Mouse (Mus musculus) limb, embryonic 12.5 days (tissue): Measurements from ENCODE around the gene Olfr1499. TPM values are rescaled to one million over a fixed set of nuclear protein-coding genes. Genes with fewer than 3 reads are reported as not detected.
"Not testable (repeated sequence)": the region's sequence is repeated elsewhere in the genome, so short reads cannot be mapped to it uniquely, and the experiment has no call there.

Source experiments
- ATAC-seq: fragments of 200-750 bp; cut with Nextera tagmentation; 2 replicates; pipeline ENCODE4 v1.8.0; 2017; ENCODE audit warnings: low read depth, moderate TSS enrichment; ENCODE audit not compliant: insufficient number of reproducible peaks, insufficient read depth, low FRiP score, low TSS enrichment
- H3K27ac ChIP-seq: fragments of 300-500 bp; sonication (generic); 2 replicates; pipeline ENCODE4 v1.5.1; 2016; ENCODE audit warnings: mild to moderate bottlenecking, moderate library complexity
- H3K27me3 ChIP-seq: fragments of 300-500 bp; sonication (generic); 2 replicates; pipeline ENCODE4 v1.6.1; 2016; ENCODE audit warnings: mild to moderate bottlenecking, moderate library complexity
- H3K36me3 ChIP-seq: fragments of 300-500 bp; sonication (generic); 2 replicates; pipeline ENCODE4 v1.6.1; 2016; ENCODE audit warnings: mild to moderate bottlenecking, moderate library complexity
- H3K4me1 ChIP-seq: fragments of 300-500 bp; sonication (generic); replicated peaks from 2 replicates; pipeline ENCODE4 v1.6.1; 2016
- H3K4me2 ChIP-seq: fragments of 300-500 bp; sonication (generic); 2 replicates; pipeline ENCODE4 v1.6.1; 2016; ENCODE audit warnings: mild to moderate bottlenecking, moderate library complexity
- H3K4me3 ChIP-seq: fragments of 300-500 bp; sonication (generic); replicated peaks from 2 replicates; pipeline ENCODE4 v1.5.1; 2016; ENCODE audit warnings: mild to moderate bottlenecking
- H3K9ac ChIP-seq: fragments of 300-500 bp; sonication (generic); replicated peaks from 2 replicates; pipeline ENCODE4 v1.6.1; 2016; ENCODE audit warnings: mild to moderate bottlenecking, moderate library complexity
- H3K9me3 ChIP-seq: fragments of 300-500 bp; sonication (generic); 2 replicates; pipeline ENCODE4 v1.6.1; 2016; ENCODE audit warnings: mild to moderate bottlenecking, moderate library complexity
- WGBS: fragments of 180-500 bp; shearing (Covaris S2); methylation state at CpG from one replicate; pipeline ENCODE4 v1.1.7; 2016; 5-methylcytosine and 5-hydroxymethylcytosine counted together
- polyA plus RNA-seq: library from polyadenylated mRNA; unstranded; fragments of >200 nt; fragmentation: Nextera tagmentation; extraction: Ambion mirVana; gene quantifications from 2 replicates; pipeline ENCODE4 v1.2.1, GENCODE M21; 2016

The Olfr1499 gene
- polyA plus RNA-seq = not detected in 2 replicates

DNA sequence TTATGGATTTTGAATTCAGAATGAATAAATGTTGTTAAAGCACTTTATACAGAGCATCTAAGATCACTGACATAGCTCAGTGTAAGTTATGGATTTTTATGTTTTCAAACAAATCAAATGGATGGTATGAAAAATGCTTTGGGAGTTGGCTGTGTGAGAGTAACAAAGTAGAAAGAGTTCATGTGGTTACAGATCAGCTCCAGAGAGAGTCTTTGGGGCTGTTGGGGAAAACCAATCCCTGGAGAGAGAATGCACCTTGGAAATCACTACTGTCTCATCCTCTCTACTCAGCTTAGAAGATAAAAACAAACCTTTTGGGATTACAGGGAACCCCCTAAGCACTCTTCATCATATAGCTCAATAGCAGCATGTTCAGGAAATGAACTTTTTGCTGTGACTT, at the start of gene Olfr1499:
Gene Olfr1499, minus strand, starts transcription at position 101 of the 400 bp plus-strand sequence.
- H3K4me3 ChIP-seq = no peak within 1 kb of the TSS
- no peak for ATAC-seq

DNA sequence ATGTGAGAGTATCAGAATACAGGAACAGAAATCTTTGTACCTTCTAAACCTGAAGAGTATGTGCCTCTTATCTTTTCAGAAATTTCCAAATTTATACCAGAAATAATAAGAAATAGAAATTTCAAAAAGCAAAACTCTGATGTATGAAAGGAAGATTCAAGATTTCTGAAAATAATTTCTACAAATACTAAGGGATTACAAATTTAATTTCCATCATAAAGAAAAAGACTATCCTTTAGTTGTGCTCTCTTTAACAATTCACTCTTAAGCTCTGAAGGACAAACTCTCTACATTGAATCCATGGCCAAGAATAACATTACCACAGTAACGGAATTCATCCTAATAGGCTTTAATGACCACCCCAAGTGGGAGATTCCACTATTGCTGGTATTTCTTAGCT, 42.2 kb upstream of the Olfr1499 start, which contains the start of gene Olfr1502:
Gene Olfr1502, plus strand, starts transcription at position 301 of the 400 bp plus-strand sequence.
- Histone ChIP-seq H3K4me3 (no peak within 1 kb of the TSS), H3K36me3 (no peaks in the 10 kb centered on the region), H3K9ac (no peak within 1 kb of the TSS), H3K4me2 (no peak within 1 kb of the TSS), H3K4me1 (no peaks in the 10 kb centered on the region), H3K27me3 (no peaks in the 10 kb centered on the region), H3K27ac (no peak within 1 kb of the TSS), H3K9me3 (no peaks in the 10 kb centered on the region)
- WGBS = 94% methylated on average over 1 of the region's 1 CpGs
- ATAC-seq = no peak

More for the DNA sequence above, at the start of gene Olfr1499:
- Histone ChIP-seq H3K4me2 (no peak within 1 kb of the TSS), H3K9ac (no peak within 1 kb of the TSS), H3K4me1 (no peaks in the 10 kb centered on the region), H3K36me3 (no peaks in the 10 kb centered on the region), H3K27me3 (no peaks in the 10 kb centered on the region), H3K27ac (no peak within 1 kb of the TSS), H3K9me3 (no peaks in the 10 kb centered on the region)

DNA sequence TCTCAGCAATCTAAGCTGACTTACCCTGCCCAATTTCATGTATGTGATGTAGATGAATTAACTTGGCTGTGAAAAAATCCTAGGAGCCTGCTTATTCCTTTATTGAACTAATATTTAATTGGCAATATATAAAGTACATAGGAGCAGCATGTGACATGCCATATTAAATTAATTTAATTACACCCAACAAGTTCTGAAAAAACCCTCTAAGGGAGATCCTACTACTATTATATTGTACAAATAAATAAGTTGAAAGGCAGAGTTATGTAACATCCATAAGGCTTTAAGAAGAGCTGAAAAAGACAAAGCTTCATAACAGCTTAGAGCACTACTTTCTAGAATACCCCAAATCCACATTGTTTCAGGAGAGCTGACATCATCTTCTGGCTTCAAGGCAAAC, 31.3 kb upstream of the Olfr1499 start, which contains the start of gene Olfr1501:
Gene Olfr1501, minus strand, starts transcription at position 101 of the 400 bp plus-strand sequence.
- not testable (repeated sequence) for H3K4me2 ChIP-seq, H3K36me3 ChIP-seq, ATAC-seq, H3K9ac ChIP-seq, H3K9me3 ChIP-seq, H3K27ac ChIP-seq, H3K4me3 ChIP-seq, H3K4me1 ChIP-seq, H3K27me3 ChIP-seq

DNA sequence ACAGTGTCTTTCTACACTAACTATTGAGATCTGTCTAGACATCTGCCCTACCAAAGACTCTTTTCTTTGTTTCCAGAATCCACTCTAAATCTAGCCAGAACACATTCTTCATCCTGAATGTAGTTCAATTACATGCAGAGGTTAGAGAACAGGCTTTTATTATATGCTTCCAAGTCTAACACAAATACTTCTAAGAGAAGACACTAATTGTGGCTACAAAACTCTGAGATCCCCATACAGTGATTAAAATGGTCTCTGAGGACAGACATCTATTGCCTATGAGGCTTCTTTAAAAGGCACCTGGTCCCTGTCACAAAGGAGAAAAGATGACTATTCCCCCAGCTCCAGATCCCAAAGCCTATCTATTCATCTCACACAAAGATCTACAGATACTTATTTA, 11.1 kb upstream of the Olfr1499 start, which contains the start of gene Olfr1500:
Gene Olfr1500, minus strand, starts transcription at position 101 of the 400 bp plus-strand sequence.
- no peak for ATAC-seq
- Histone ChIP-seq H3K4me1 (no peaks in the 10 kb centered on the region), H3K36me3 (no peaks in the 10 kb centered on the region), H3K9me3 (no peaks in the 10 kb centered on the region), H3K4me3 (no peak within 1 kb of the TSS), H3K9ac (no peak within 1 kb of the TSS), H3K27me3 (no peaks in the 10 kb centered on the region), H3K27ac (no peak within 1 kb of the TSS), H3K4me2 (no peak within 1 kb of the TSS)

DNA sequence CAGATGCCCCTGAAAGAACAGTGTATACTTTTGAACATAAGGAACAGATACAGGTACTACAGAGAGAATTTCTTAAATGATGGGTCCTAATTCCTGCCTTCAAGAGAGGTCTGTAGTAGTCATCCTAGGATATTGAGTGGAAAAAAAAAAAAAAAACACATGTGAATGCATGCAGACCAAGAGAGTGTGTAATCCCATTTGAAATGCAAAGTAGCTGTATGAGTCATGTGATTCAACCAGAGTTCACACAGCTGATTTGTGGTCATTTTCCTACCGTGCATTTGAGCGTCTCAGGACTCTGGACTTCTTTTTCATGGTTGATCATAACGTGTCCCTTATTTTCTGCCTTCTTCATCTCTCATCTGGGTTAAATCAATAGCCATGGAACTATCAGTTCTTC, 9.2 kb upstream of the Olfr1499 start:
- Histone ChIP-seq H3K9ac (no peak overlapping the region), H3K4me2 (no peak overlapping the region), H3K4me3 (no peak overlapping the region), H3K9me3 (no peaks in the 10 kb centered on the region), H3K27ac (no peak overlapping the region), H3K4me1 (no peaks in the 10 kb centered on the region), H3K36me3 (no peaks in the 10 kb centered on the region), H3K27me3 (no peaks in the 10 kb centered on the region)
- WGBS = 88% methylated on average over 3 of the region's 3 CpGs
- no peak for ATAC-seq

DNA sequence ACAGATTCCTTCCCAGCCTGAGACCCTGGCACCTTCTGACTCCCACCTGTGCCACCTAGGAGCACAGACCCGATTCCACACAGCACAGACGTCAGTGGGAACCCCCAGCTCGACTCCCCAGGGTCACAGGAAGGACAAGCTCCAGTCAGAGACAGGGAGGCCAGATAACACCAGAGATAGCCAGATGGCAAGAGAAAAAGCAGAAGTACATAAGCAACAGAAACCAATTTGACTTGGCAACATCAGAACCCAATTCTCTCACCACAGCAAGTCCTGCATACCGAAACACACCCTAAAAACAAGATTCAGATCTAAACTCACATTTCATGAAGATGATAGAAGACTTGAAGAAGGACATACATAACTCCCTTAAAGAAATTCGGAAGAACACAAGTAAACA, 1.6 kb upstream of the Olfr1499 start:
- H3K4me2 ChIP-seq = no peak overlapping the region
- ATAC-seq = no peak
- H3K27ac ChIP-seq = no peak overlapping the region
- H3K4me3 ChIP-seq = no peak overlapping the region
- 70% methylated on average over 5 of the region's 5 CpGs for WGBS
- no peaks in the 10 kb centered on the region for H3K9me3 ChIP-seq
- no peaks in the 10 kb centered on the region for H3K4me1 ChIP-seq
- H3K27me3 ChIP-seq = no peaks in the 10 kb centered on the region
- H3K36me3 ChIP-seq = no peaks in the 10 kb centered on the region
- H3K9ac ChIP-seq = no peak overlapping the region

DNA sequence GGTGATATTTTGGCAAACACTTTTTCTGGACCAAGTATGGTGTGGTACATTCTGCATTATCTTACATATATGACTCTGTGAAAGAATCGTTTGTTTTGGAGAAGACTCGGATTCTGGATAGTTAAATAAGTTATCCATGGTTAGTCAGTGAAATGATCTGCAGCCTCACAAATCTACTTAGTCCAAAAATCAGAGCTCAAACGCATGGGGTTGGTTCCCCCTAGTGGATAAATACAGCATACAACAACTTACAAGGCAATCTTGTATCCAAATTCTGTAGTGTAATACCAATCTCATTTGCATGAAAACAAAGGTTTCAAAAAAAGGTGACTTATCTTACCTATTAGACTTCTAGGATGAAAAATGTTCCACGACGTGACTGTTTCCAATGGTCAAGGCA, 420 bp downstream of the Olfr1499 start:
- ATAC-seq = no peak
- no peak overlapping the region for H3K4me3 ChIP-seq
- H3K36me3 ChIP-seq = no peaks in the 10 kb centered on the region
- H3K9ac ChIP-seq = no peak overlapping the region
- no peak overlapping the region for H3K27ac ChIP-seq
- no peak overlapping the region for H3K4me2 ChIP-seq
- WGBS = 38% methylated on average over 5 of the region's 5 CpGs
- no peaks in the 10 kb centered on the region for H3K4me1 ChIP-seq
- no peaks in the 10 kb centered on the region for H3K27me3 ChIP-seq
- no peaks in the 10 kb centered on the region for H3K9me3 ChIP-seq

DNA sequence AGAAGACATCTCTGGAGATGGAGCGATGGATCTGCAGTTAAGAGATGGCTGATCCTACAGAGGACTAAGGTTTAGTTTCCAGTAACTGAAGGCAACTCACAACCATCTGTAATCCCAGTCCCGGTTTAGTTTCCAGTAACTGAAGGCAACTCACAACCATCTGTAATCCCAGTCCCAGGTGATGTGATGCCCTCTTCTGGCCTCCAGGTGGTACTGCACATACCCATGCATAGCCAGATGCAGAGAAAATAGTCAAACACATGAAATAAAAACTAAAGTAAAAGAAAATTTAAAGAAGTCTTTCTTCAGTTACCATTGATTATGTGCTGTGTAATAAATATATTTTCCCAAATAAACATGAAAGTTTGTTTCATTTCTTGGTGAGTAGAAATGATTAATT, 6.4 kb downstream of the Olfr1499 start:
- no peak overlapping the region for H3K27ac ChIP-seq
- no peak overlapping the region for H3K9ac ChIP-seq
- H3K4me2 ChIP-seq = no peak overlapping the region
- H3K36me3 ChIP-seq = no peaks in the 10 kb centered on the region
- no peaks in the 10 kb centered on the region for H3K9me3 ChIP-seq
- H3K4me3 ChIP-seq = no peak overlapping the region
- H3K4me1 ChIP-seq = no peaks in the 10 kb centered on the region
- H3K27me3 ChIP-seq = no peaks in the 10 kb centered on the region
- ATAC-seq = no peak
- 71% methylated on average over 2 of the region's 2 CpGs for WGBS

DNA sequence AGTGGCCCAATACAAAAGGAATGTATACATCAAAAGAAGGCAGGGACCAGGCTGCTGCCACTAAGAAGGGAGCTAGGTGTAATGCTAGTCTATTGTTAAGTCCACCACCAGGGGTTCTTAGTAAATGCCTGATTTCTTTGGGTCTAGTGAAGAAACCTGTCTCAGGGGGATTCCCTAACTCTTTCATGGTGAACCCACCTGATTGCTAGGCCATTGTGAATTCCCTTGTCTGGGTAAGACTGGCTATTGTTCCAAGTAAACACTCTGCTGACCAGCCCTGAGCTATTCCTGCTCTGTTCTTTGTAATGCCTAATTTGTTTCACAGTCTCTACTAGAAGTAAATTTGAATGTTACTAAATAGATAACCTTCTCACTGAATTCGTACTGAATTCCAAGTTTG, 13.8 kb downstream of the Olfr1499 start:
- H3K4me1 ChIP-seq, H3K27ac ChIP-seq, H3K9me3 ChIP-seq, ATAC-seq, H3K4me3 ChIP-seq, H3K9ac ChIP-seq, H3K27me3 ChIP-seq, H3K4me2 ChIP-seq, H3K36me3 ChIP-seq: not testable (repeated sequence)
- 70% methylated on average over 1 of the region's 1 CpGs for WGBS

DNA sequence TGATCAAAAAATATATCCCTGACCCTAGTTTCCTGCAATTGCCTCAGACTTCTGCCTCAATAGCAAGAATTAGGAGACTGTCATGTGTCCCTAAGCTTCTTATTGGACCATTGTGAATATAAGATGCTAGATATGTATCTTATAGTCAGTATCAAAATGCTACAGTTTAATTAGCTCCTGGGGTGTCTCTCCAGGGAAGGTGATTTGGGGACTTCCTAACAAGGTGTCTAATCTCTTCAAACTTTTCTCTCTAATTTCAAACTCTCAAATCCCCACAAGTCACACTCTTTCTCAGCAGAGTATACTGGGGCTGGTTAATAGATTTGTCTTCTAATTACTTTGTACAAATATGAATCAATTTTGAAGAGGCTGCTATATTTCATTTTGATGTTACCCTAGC, 21.1 kb downstream of the Olfr1499 start, which contains the start of gene Olfr1497:
Gene Olfr1497, minus strand, starts transcription at position 101 of the 400 bp plus-strand sequence.
- ATAC-seq = no peak
- no peak within 1 kb of the TSS for H3K27ac ChIP-seq
- no peak within 1 kb of the TSS for H3K4me2 ChIP-seq
- H3K4me3 ChIP-seq = no peak within 1 kb of the TSS
- no peaks in the 10 kb centered on the region for H3K27me3 ChIP-seq
- H3K9me3 ChIP-seq = no peaks in the 10 kb centered on the region
- no peaks in the 10 kb centered on the region for H3K36me3 ChIP-seq
- no peaks in the 10 kb centered on the region for H3K4me1 ChIP-seq
- H3K9ac ChIP-seq = no peak within 1 kb of the TSS

DNA sequence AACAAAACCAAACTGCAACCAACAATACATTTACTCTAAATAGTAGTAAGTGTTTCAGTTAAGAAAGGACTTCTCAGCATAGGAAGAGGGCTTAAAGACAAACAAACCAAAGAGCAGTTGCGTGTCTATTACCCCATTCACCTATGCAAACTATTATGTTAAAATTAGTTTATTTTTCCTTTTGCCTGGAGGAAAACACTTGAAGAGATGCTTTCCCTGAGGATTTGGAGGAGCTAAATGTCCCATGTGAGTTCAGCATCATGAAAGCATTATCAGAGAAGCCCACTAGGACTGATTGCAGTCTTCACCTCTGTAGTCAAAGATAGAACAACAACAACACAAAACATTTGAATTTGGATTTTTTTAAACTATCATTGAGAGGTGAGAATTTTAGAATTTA, 41.7 kb downstream of the Olfr1499 start, which contains the start of gene Olfr1496:
Gene Olfr1496, plus strand, starts transcription at position 301 of the 400 bp plus-strand sequence.
- Histone ChIP-seq H3K27me3 (no peaks in the 10 kb centered on the region), H3K4me3 (no peak within 1 kb of the TSS), H3K27ac (no peak within 1 kb of the TSS), H3K36me3 (no peaks in the 10 kb centered on the region), H3K4me1 (no peaks in the 10 kb centered on the region), H3K9me3 (no peaks in the 10 kb centered on the region), H3K9ac (no peak within 1 kb of the TSS), H3K4me2 (no peak within 1 kb of the TSS)
- ATAC-seq = no peak
- WGBS = 82% methylated on average over 1 of the region's 1 CpGs

DNA sequence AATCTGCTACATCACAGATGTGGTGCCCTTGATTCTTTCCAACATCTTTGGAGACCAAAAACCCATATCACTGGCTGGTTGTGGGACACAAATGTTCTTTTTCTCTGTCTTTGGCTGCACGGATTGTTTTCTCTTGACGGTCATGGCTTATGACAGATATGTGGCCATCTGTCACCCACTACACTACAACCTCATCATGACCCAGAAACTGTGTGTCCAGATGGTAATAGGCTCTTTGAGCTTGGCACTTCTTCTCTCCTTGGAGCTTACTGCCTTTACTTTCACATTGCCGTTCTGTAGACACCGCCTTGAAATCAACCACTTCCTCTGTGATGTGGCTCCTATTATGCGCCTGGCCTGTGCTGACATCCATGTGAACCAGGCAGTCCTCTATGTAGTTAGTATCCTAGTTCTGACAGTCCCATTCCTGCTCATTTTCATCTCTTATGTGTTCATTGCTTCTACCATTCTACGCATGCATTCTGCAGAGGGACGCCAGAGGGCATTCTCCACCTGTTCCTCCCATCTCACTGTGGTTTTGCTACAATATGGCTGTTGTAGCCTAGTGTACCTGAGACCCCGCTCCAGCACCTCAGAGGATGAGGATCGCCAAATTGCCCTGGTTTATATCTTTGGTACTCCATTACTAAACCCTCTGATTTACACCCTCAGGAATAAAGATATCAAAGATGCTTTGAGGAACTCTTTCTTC, 50.5 kb downstream of the Olfr1499 start:
- Histone ChIP-seq H3K36me3 (no peaks in the 10 kb centered on the region), H3K4me1 (no peaks in the 10 kb centered on the region), H3K4me3 (no peak overlapping the region), H3K27ac (no peak overlapping the region), H3K27me3 (no peaks in the 10 kb centered on the region), H3K9ac (no peak overlapping the region), H3K9me3 (no peaks in the 10 kb centered on the region), H3K4me2 (no peak overlapping the region)
- 89% methylated on average over 9 of the region's 9 CpGs for WGBS
- ATAC-seq = no peak
